Mouse (Mus musculus) MEL (cell line): Measurements from ENCODE around the gene Fzd1. TPM values are rescaled to one million over a fixed set of nuclear protein-coding genes. Genes with fewer than 3 reads are reported as not detected.

ENCODE experiments used
- DNase-seq: peaks from one replicate; pipeline ENCODE4 v3.0.0; 2011; ENCODE audit warnings: low read depth, low spot score
- H3K27ac ChIP-seq: 2 replicates; pipeline ENCODE4 v1.5.1; 2012; ENCODE audit warnings: low read depth, mild to moderate bottlenecking, control low read depth, low read length, moderate library complexity; ENCODE audit not compliant: control insufficient read depth
- H3K27me3 ChIP-seq, 2 experiments: fragments of 150-350 bp in 1 of 2; sonication (generic) in 1 of 2; 2 replicates each; pipeline ENCODE4 v1.6.1; 2012; ENCODE audit warnings: low read length in 2 of 2, mild to moderate bottlenecking in 2 of 2, improper control_type of control experiment in 1 of 2, moderate library complexity in 1 of 2; ENCODE audit not compliant: insufficient read depth in 2 of 2, control insufficient read depth in 1 of 2
- H3K36me3 ChIP-seq, 2 experiments: 2 replicates each; pipeline ENCODE4 v1.6.1; 2012 to 2014; ENCODE audit warnings: low read length in 2 of 2, improper control_type of control experiment in 1 of 2, inconsistent platforms in 1 of 2, mild to moderate bottlenecking in 1 of 2; ENCODE audit not compliant: insufficient read depth in 2 of 2, control insufficient read depth in 1 of 2
- H3K4me1 ChIP-seq, 2 experiments: fragments of 150-350 bp in 1 of 2; sonication (generic) in 1 of 2; 2 replicates each; pipeline ENCODE4 v1.6.1; 2012; ENCODE audit warnings: low read length in 2 of 2, improper control_type of control experiment in 1 of 2, mild to moderate bottlenecking in 1 of 2; ENCODE audit not compliant: insufficient read depth in 2 of 2, control insufficient read depth in 1 of 2
- H3K4me3 ChIP-seq, 2 experiments: fragments of 150-350 bp in 1 of 2; sonication (generic) in 1 of 2; 2 replicates each; pipeline ENCODE4 v1.5.1; 2012; ENCODE audit warnings: low read depth in 2 of 2, low read length in 2 of 2, mild to moderate bottlenecking in 2 of 2, moderate library complexity in 2 of 2, control low read depth in 1 of 2, improper control_type of control experiment in 1 of 2; ENCODE audit not compliant: control insufficient read depth in 1 of 2, insufficient read depth in 1 of 2
- H3K79me2 ChIP-seq: 2 replicates; pipeline ENCODE4 v1.6.1; 2012; ENCODE audit warnings: mild to moderate bottlenecking, low read length, moderate library complexity; ENCODE audit not compliant: control insufficient read depth, poor library complexity, insufficient read depth
- H3K9ac ChIP-seq: 2 replicates; pipeline ENCODE4 v1.6.1; 2012; ENCODE audit warnings: low read depth, mild to moderate bottlenecking, control low read depth, low read length, moderate library complexity; ENCODE audit not compliant: control insufficient read depth, poor library complexity, severe bottlenecking
- H3K9me3 ChIP-seq: fragments of 150-350 bp; sonication (generic); replicated peaks from 2 replicates; pipeline ENCODE4 v1.6.1; 2012; ENCODE audit warnings: mild to moderate bottlenecking, low read length, improper control_type of control experiment, moderate library complexity; ENCODE audit not compliant: insufficient read depth
- BHLHE40 ChIP-seq: IDR thresholded peaks from 2 replicates; pipeline ENCODE4 v1.6.1; 2012; ENCODE audit warnings: low read depth, mild to moderate bottlenecking, inconsistent platforms, low read length, improper control_type of control experiment, borderline replicate concordance
- CTCF ChIP-seq, 3 experiments: IDR thresholded peaks in 2 of 3; conservative IDR thresholded peaks in 1 of 3; 2 replicates each; pipeline ENCODE4 v1.5.1; 2011 to 2012; ENCODE audit warnings: low read length in 3 of 3, low read depth in 2 of 3, mild to moderate bottlenecking in 2 of 3, improper control_type of control experiment in 1 of 3, inconsistent platforms in 1 of 3, mixed read lengths in 1 of 3, moderate library complexity in 1 of 3; ENCODE audit not compliant: control insufficient read depth in 1 of 3, insufficient read depth in 1 of 3, poor library complexity in 1 of 3, severe bottlenecking in 1 of 3
- E2F4 ChIP-seq: IDR thresholded peaks from 2 replicates; pipeline ENCODE4 v1.6.1; 2011; ENCODE audit warnings: low read depth, low read length, improper control_type of control experiment, borderline replicate concordance
- EP300 ChIP-seq, 2 experiments: IDR thresholded peaks; 2 replicates each; pipeline ENCODE4 v1.6.1; 2011; ENCODE audit warnings: improper control_type of control experiment in 2 of 2, low read length in 2 of 2, low read depth in 1 of 2, mild to moderate bottlenecking in 1 of 2
- GABPA ChIP-seq: IDR thresholded peaks from 2 replicates; pipeline ENCODE4 v1.6.1; 2012; ENCODE audit warnings: low read depth, mild to moderate bottlenecking, inconsistent platforms, low read length, improper control_type of control experiment, moderate library complexity
- GATA1 ChIP-seq: IDR thresholded peaks from 2 replicates; pipeline ENCODE4 v1.6.1; 2011; ENCODE audit warnings: low read depth, low read length, improper control_type of control experiment
- HCFC1 ChIP-seq: IDR thresholded peaks from 2 replicates; pipeline ENCODE4 v1.6.1; 2012; ENCODE audit warnings: low read depth, mild to moderate bottlenecking, inconsistent platforms, low read length, improper control_type of control experiment, moderate library complexity
- JUND ChIP-seq: IDR thresholded peaks from 2 replicates; pipeline ENCODE4 v1.6.1; 2011; ENCODE audit warnings: low read depth, mild to moderate bottlenecking, improper control_type of control experiment, low read length
- KAT2A ChIP-seq: conservative IDR thresholded peaks from 2 replicates; pipeline ENCODE4 v1.6.1; 2012; ENCODE audit warnings: low read depth, low read length, improper control_type of control experiment, inconsistent platforms
- MAFK ChIP-seq: IDR thresholded peaks from 2 replicates; pipeline ENCODE4 v1.6.1; 2011; ENCODE audit warnings: low read depth, mild to moderate bottlenecking, low read length, improper control_type of control experiment, borderline replicate concordance
- MAX ChIP-seq: IDR thresholded peaks from 2 replicates; pipeline ENCODE4 v1.6.1; 2011; ENCODE audit warnings: low read length, improper control_type of control experiment
- MEF2A ChIP-seq: IDR thresholded peaks from 2 replicates; pipeline ENCODE4 v1.6.1; 2014; ENCODE audit warnings: low read depth, mild to moderate bottlenecking, inconsistent platforms, low read length, improper control_type of control experiment; ENCODE audit not compliant: poor library complexity, insufficient replicate concordance, severe bottlenecking; ENCODE audit errors: extremely low read depth
- MYB ChIP-seq: IDR thresholded peaks from 2 replicates; pipeline ENCODE4 v1.6.1; 2011; ENCODE audit warnings: mild to moderate bottlenecking, low read depth, low read length, improper control_type of control experiment
- NELFE ChIP-seq: IDR thresholded peaks from 2 replicates; pipeline ENCODE4 v1.6.1; 2011; ENCODE audit warnings: low read depth, low read length, improper control_type of control experiment
- POLR2A ChIP-seq, 2 experiments: IDR thresholded peaks; 2 replicates each; pipeline ENCODE4 v1.6.1; 2011 to 2012; ENCODE audit warnings: low read length in 2 of 2, mild to moderate bottlenecking in 2 of 2, control low read depth in 1 of 2, improper control_type of control experiment in 1 of 2, low read depth in 1 of 2, moderate library complexity in 1 of 2; ENCODE audit not compliant: control insufficient read depth in 1 of 2, insufficient read depth in 1 of 2, poor library complexity in 1 of 2
- POLR2AphosphoS2 ChIP-seq: IDR thresholded peaks from 2 replicates; pipeline ENCODE4 v1.6.1; 2011; ENCODE audit warnings: low read length, improper control_type of control experiment
- POLR2AphosphoS5 ChIP-seq: IDR thresholded peaks from 2 replicates; pipeline ENCODE4 v1.6.1; 2012; ENCODE audit warnings: low read depth, borderline replicate concordance, mild to moderate bottlenecking, inconsistent platforms, low read length, moderate library complexity, mixed read lengths
- SIN3A ChIP-seq: IDR thresholded peaks from 2 replicates; pipeline ENCODE4 v1.6.1; 2012; ENCODE audit warnings: low read length, improper control_type of control experiment, inconsistent platforms
- TAL1 ChIP-seq: IDR thresholded peaks from 2 replicates; pipeline ENCODE4 v1.6.1; 2012; ENCODE audit warnings: mild to moderate bottlenecking, inconsistent platforms, low read length, moderate library complexity, mixed read lengths
- TBP ChIP-seq: IDR thresholded peaks from 2 replicates; pipeline ENCODE4 v1.8.0; 2011; ENCODE audit warnings: low read depth, low read length, improper control_type of control experiment
- UBTF ChIP-seq: IDR thresholded peaks from 2 replicates; pipeline ENCODE4 v1.6.1; 2012; ENCODE audit warnings: low read depth, mild to moderate bottlenecking, inconsistent platforms, low read length, improper control_type of control experiment, moderate library complexity, borderline replicate concordance; ENCODE audit not compliant: insufficient read depth
- USF1 ChIP-seq: IDR thresholded peaks from 2 replicates; pipeline ENCODE4 v1.6.1; 2014; ENCODE audit warnings: low read depth, mild to moderate bottlenecking, inconsistent platforms, low read length, improper control_type of control experiment, moderate library complexity
- USF2 ChIP-seq, 2 experiments: IDR thresholded peaks; 2 replicates each; pipeline ENCODE4 v1.6.1; 2011 to 2012; ENCODE audit warnings: improper control_type of control experiment in 2 of 2, low read length in 2 of 2, borderline replicate concordance in 1 of 2, inconsistent platforms in 1 of 2, low read depth in 1 of 2, mild to moderate bottlenecking in 1 of 2; ENCODE audit not compliant: insufficient read depth in 1 of 2
- polyA plus RNA-seq, 2 experiments: library from polyadenylated mRNA; stranded (reverse) in 1 of 2; unstranded in 1 of 2; fragments of >175 nt in 1 of 2; fragments of >200 nt in 1 of 2; gene quantifications; 2 replicates each; pipeline versions ENCODE4 v1.2.1 to v1.2.4; 2012; ENCODE audit warnings: low replicate concordance in 2 of 2, low read depth in 1 of 2; ENCODE audit not compliant: insufficient read length in 2 of 2, insufficient read depth in 1 of 2, missing spikeins in 1 of 2
- total RNA-seq: library from RNA; depleted of rRNA; stranded (reverse); fragments of 300-350 nt; gene quantifications from 2 replicates; pipeline ENCODE4 v1.2.3, GENCODE M21; 2012

Fzd1 gene
- total and polyA plus RNA-seq, 3 experiments, result not detected

DNA sequence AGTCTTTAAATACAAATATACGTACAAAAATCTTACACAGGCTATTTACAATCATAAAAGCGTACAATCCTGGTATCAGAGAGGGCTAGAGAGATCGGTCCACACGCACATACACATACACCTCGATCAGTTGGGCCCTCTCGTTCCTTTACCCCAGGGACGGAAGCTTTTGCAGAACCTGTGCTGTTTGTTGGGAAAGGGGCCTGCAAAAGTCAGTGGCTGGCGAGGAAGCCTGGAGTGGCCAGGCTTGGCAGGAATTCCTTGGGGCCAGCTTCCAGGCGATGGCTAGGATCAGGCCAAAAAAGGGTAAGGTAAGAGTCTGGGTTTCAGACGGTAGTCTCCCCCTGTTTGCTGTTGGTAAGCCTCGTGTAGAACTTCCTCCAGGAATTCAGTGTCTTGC, 2.5 kb downstream of the Fzd1 start:
- Histone ChIP-seq H3K27me3 (no peaks in the 10 kb centered on the region), H3K9me3 (no peaks in the 10 kb centered on the region), H3K4me3 (no peak overlapping the region), H3K27ac (no peak overlapping the region), H3K79me2 (no peaks in the 10 kb centered on the region), H3K36me3 (no peaks in the 10 kb centered on the region), H3K9ac (no peak overlapping the region), H3K4me1 (no peaks in the 10 kb centered on the region)
- DNase-seq, result no peak
- TF ChIP-seq EP300 (IDR thresholded peaks at IDR 0.05; ENCODE audit: low read depth in 1 of 2, low read length in 2 of 2), result no peak
- no peak for TF ChIP-seq MYB
- TF ChIP-seq TBP, result no peak
- TF ChIP-seq HCFC1, result no peak
- TF ChIP-seq USF2 (IDR thresholded peaks at IDR 0.05; ENCODE audit: borderline replicate concordance in 1 of 2, insufficient read depth in 1 of 2, low read depth in 1 of 2, low read length in 2 of 2), result no peak
- no peak for TF ChIP-seq JUND
- TF ChIP-seq POLR2AphosphoS5, result no peak
- no peak for TF ChIP-seq SIN3A
- TF ChIP-seq, all 39 proteins: peak for 0

GRCm38 (mm10) chr5:4754701-4755281, 3.0 kb downstream of the Fzd1 start:
- no peak overlapping the region for H3K4me3 ChIP-seq
- H3K79me2 ChIP-seq, result no peaks in the 10 kb centered on the region
- no peak overlapping the region for H3K9ac ChIP-seq
- H3K27ac ChIP-seq, result no peak overlapping the region
- DNase-seq, result no peak
- TF ChIP-seq EP300 (IDR thresholded peaks at IDR 0.05; ENCODE audit: low read depth in 1 of 2, low read length in 2 of 2) (no peak), NELFE (no peak), KAT2A (no peak), GATA1 (no peak), POLR2AphosphoS2 (no peak), GABPA (no peak), CTCF (IDR thresholded peaks at IDR 0.05 in 2 of 3, conservative IDR thresholded peaks at IDR 0.05 in 1 of 3; ENCODE audit: control insufficient read depth in 1 of 3, insufficient read depth in 1 of 3, low read depth in 2 of 3, low read length in 3 of 3, poor library complexity in 1 of 3, severe bottlenecking in 1 of 3) (no peak), UBTF (no peak), TAL1 (no peak), MEF2A (no peak), E2F4 (no peak), TBP (no peak), POLR2A (IDR thresholded peaks at IDR 0.05; ENCODE audit: control insufficient read depth in 1 of 2, insufficient read depth in 1 of 2, low read depth in 1 of 2, low read length in 2 of 2, poor library complexity in 1 of 2) (no peak), SIN3A (no peak), USF1 (no peak), BHLHE40 (no peak), MAX (no peak), MAFK (no peak)
- H3K9me3 ChIP-seq, result no peaks in the 10 kb centered on the region
- H3K36me3 ChIP-seq, result no peaks in the 10 kb centered on the region
- no peaks in the 10 kb centered on the region for H3K4me1 ChIP-seq
- H3K27me3 ChIP-seq, result no peaks in the 10 kb centered on the region
